Mouse (Mus musculus) heart, embryonic 14.5 days (tissue): ENCODE results near the gene Golt1b. TPM values are rescaled to one million over a fixed set of nuclear protein-coding genes. Genes with fewer than 3 reads are reported as not detected.

Source experiments
- ATAC-seq: fragments of 200-750 bp; cut with Nextera tagmentation; 2 replicates; pipeline ENCODE4 v1.8.0; 2017; ENCODE audit warnings: low read depth, moderate TSS enrichment; ENCODE audit not compliant: insufficient number of reproducible peaks, insufficient read depth, low FRiP score
- H3K27ac ChIP-seq, 2 experiments: fragments of 200-500 bp in 1 of 2; fragments of 300-500 bp in 1 of 2; sonication (generic) in 1 of 2; replicated peaks in 1 of 2; 2 replicates each; pipeline ENCODE4 v1.5.1; 2012 to 2014; ENCODE audit warnings: low read depth in 2 of 2, low read length in 2 of 2, control low read depth in 1 of 2, mild to moderate bottlenecking in 1 of 2, mixed read lengths in 1 of 2; ENCODE audit not compliant: control insufficient read depth in 1 of 2, insufficient read depth in 1 of 2
- H3K27me3 ChIP-seq: fragments of 300-500 bp; sonication (generic); 2 replicates; pipeline ENCODE4 v1.6.1; 2014; ENCODE audit warnings: mild to moderate bottlenecking, low read length, control low read depth; ENCODE audit not compliant: control insufficient read depth, insufficient read depth
- H3K36me3 ChIP-seq: fragments of 300-500 bp; sonication (generic); 2 replicates; pipeline ENCODE4 v1.6.1; 2014; ENCODE audit warnings: mild to moderate bottlenecking, control low read depth, low read length, mixed read lengths; ENCODE audit not compliant: control insufficient read depth, insufficient read depth
- H3K4me1 ChIP-seq, 2 experiments: fragments of 200-500 bp in 1 of 2; fragments of 300-500 bp in 1 of 2; sonication (generic) in 1 of 2; 2 replicates each; pipeline ENCODE4 v1.6.1; 2012 to 2014; ENCODE audit warnings: low read length in 2 of 2, control low read depth in 1 of 2, mixed read lengths in 1 of 2; ENCODE audit not compliant: control insufficient read depth in 2 of 2, insufficient read depth in 2 of 2
- H3K4me2 ChIP-seq: fragments of 300-500 bp; sonication (generic); 2 replicates; pipeline ENCODE4 v1.6.1; 2014; ENCODE audit warnings: mild to moderate bottlenecking, low read length
- H3K4me3 ChIP-seq, 2 experiments: fragments of 200-500 bp in 1 of 2; fragments of 300-500 bp in 1 of 2; sonication (generic) in 1 of 2; 2 replicates each; pipeline ENCODE4 v1.5.1; 2012 to 2014; ENCODE audit warnings: low read length in 2 of 2, mild to moderate bottlenecking in 2 of 2, control low read depth in 1 of 2, low read depth in 1 of 2, moderate library complexity in 1 of 2; ENCODE audit not compliant: control insufficient read depth in 1 of 2, insufficient read depth in 1 of 2
- H3K9ac ChIP-seq: fragments of 300-500 bp; sonication (generic); 2 replicates; pipeline ENCODE4 v1.6.1; 2014; ENCODE audit warnings: mild to moderate bottlenecking, low read length
- H3K9me3 ChIP-seq: fragments of 300-500 bp; sonication (generic); 2 replicates; pipeline ENCODE4 v1.6.1; 2016; ENCODE audit warnings: low read length, control low read depth; ENCODE audit not compliant: control insufficient read depth
- WGBS: fragments of 180-500 bp; shearing (Covaris S2); extraction: QIAGEN DNeasy Blood & Tissue Kit; methylation state at CpG from one replicate; pipeline ENCODE4 v1.1.7; 2014; 5-methylcytosine and 5-hydroxymethylcytosine counted together
- polyA plus RNA-seq: library from polyadenylated mRNA; unstranded; fragments of >200 nt; fragmentation: Nextera tagmentation; extraction: Ambion mirVana; gene quantifications from 2 replicates; pipeline ENCODE4 v1.2.1, GENCODE M21; 2014

Golt1b gene
- polyA plus RNA-seq, 1 experiment from 2014 or later: 73.1 TPM

- ATAC-seq: no peak
- H3K36me3 ChIP-seq: peaks cover 87% of the 10 kb centered on the region
- WGBS: 85% methylated on average over 3 of the region's 3 CpGs
- no peaks in the 10 kb centered on the region for H3K27me3 ChIP-seq
- no peak overlapping the region for H3K9ac ChIP-seq
- no peak overlapping the region for H3K4me2 ChIP-seq
- no peak overlapping the region for H3K4me3 ChIP-seq
- no peaks in the 10 kb centered on the region for H3K4me1 ChIP-seq
- H3K27ac ChIP-seq: no peak overlapping the region
- no peaks in the 10 kb centered on the region for H3K9me3 ChIP-seq
Measured at GRCm38 (mm10) chr6:142367565-142367964, 19.5 kb upstream of the Golt1b start.

GRCm38 (mm10) chr6:142369568-142369967 lies 17.5 kb upstream of the Golt1b start:
- H3K4me2 ChIP-seq: no peak overlapping the region
- peaks cover 87% of the 10 kb centered on the region for H3K36me3 ChIP-seq
- WGBS: 88% methylated on average over 3 of the region's 3 CpGs

GRCm38 (mm10) chr6:142377081-142377480 lies 9.9 kb upstream of the Golt1b start:
- Histone ChIP-seq H3K27me3 (no peaks in the 10 kb centered on the region), H3K4me1 (no peaks in the 10 kb centered on the region), H3K9me3 (no peaks in the 10 kb centered on the region), H3K27ac (no peak overlapping the region), H3K36me3 (peaks cover 47% of the 10 kb centered on the region), H3K4me2 (no peak overlapping the region), H3K9ac (no peak overlapping the region), H3K4me3 (no peak overlapping the region)
- 77% methylated on average over 1 of the region's 1 CpGs for WGBS
- no peak for ATAC-seq

More at GRCm38 (mm10) chr6:142369568-142369967, 17.5 kb upstream of the Golt1b start:
- no peaks in the 10 kb centered on the region for H3K4me1 ChIP-seq
- no peak overlapping the region for H3K9ac ChIP-seq
- H3K4me3 ChIP-seq: no peak overlapping the region
- no peaks in the 10 kb centered on the region for H3K9me3 ChIP-seq
- H3K27ac ChIP-seq: no peak overlapping the region
- ATAC-seq: no peak
- no peaks in the 10 kb centered on the region for H3K27me3 ChIP-seq

GRCm38 (mm10) chr6:142378576-142379330 lies 8.3 kb upstream of the Golt1b start:
- H3K27me3 ChIP-seq: no peaks in the 10 kb centered on the region
- H3K4me3 ChIP-seq: no peak overlapping the region
- H3K27ac ChIP-seq: no peak overlapping the region
- H3K4me2 ChIP-seq: no peak overlapping the region
- H3K9ac ChIP-seq: no peak overlapping the region
- no peaks in the 10 kb centered on the region for H3K9me3 ChIP-seq
- 77% methylated on average over 8 of the region's 8 CpGs for WGBS
- H3K4me1 ChIP-seq: no peaks in the 10 kb centered on the region
- ATAC-seq: no peak
- peaks cover 41% of the 10 kb centered on the region for H3K36me3 ChIP-seq

- Histone ChIP-seq H3K36me3 (peaks cover 29% of the 10 kb centered on the region), H3K27ac (no peak overlapping the region), H3K9ac (no peak overlapping the region), H3K9me3 (no peaks in the 10 kb centered on the region), H3K4me3 (no peak overlapping the region), H3K27me3 (no peaks in the 10 kb centered on the region), H3K4me2 (no peak overlapping the region), H3K4me1 (no peaks in the 10 kb centered on the region)
- WGBS: 87% methylated on average over 6 of the region's 6 CpGs
- no peak for ATAC-seq
Measured at GRCm38 (mm10) chr6:142379961-142380360, 7.1 kb upstream of the Golt1b start.

- 85% methylated on average over 7 of the region's 7 CpGs for WGBS
- H3K4me2 ChIP-seq: no peak overlapping the region
- H3K9ac ChIP-seq: no peak overlapping the region
- H3K4me1 ChIP-seq: peaks cover 0 to 4% of the 10 kb centered on the region in 2 experiments; a peak in 1 of 4 replicates
- peaks cover 12% of the 10 kb centered on the region for H3K36me3 ChIP-seq
- H3K4me3 ChIP-seq: no peak overlapping the region
- H3K9me3 ChIP-seq: no peaks in the 10 kb centered on the region
- no peak overlapping the region for H3K27ac ChIP-seq
- no peaks in the 10 kb centered on the region for H3K27me3 ChIP-seq
- no peak for ATAC-seq
Measured at GRCm38 (mm10) chr6:142381615-142382014, 5.4 kb upstream of the Golt1b start.

GRCm38 (mm10) chr6:142384521-142384920 lies 2.5 kb upstream of the Golt1b start:
- no peak overlapping the region for H3K4me2 ChIP-seq
- H3K27me3 ChIP-seq: no peaks in the 10 kb centered on the region
- H3K36me3 ChIP-seq: peaks cover 5% of the 10 kb centered on the region; the same call in 1 of the 2 replicates
- no peak for ATAC-seq
- no peaks in the 10 kb centered on the region for H3K9me3 ChIP-seq
- 89% methylated on average over 9 of the region's 9 CpGs for WGBS
- H3K27ac ChIP-seq: no peak overlapping the region
- H3K9ac ChIP-seq: no peak overlapping the region
- peaks cover 0 to 19% of the 10 kb centered on the region in 2 experiments; a peak in 2 of 4 replicates for H3K4me1 ChIP-seq
- no peak overlapping the region for H3K4me3 ChIP-seq
